8 mouse cellular contexts compared by ENCODE assay signal in genomic region chr17:88063980-88064346, GRCm38 (mm10). TPM values are rescaled to one million over a fixed set of nuclear protein-coding genes. Genes with fewer than 3 reads are reported as not detected.
DNase-seq lines count a peak whose midpoint lies in the region; ATAC-seq lines count a peak whose summit lies in the region.

No protein-coding gene starts in this region.

- H3K4me1 ChIP-seq in hindbrain, embryonic 15.5 days (replicated peaks): peaks cover 29% of the 10 kb centered on the region

- no peaks in the 10 kb centered on the region for H3K9me3 ChIP-seq in hindbrain, embryonic 15.5 days

- ATAC-seq in hindbrain, embryonic 15.5 days (ENCODE audit: low FRiP score, low read depth): no peak

- peak; percentile 80 for DNase-seq in ZHBTc4 (ENCODE audit: low read depth, low spot score)
- DNase-seq in cerebellum, postnatal 36 days: peak; percentile 64 to 68
- DNase-seq in gastrocnemius, adult 18-20 months (ENCODE audit: low spot score): peak; percentile 32
- DNase-seq in left cerebral cortex, adult 18-20 months (ENCODE audit: low spot score in 2 of 2): peak; percentile 49 to 72
- peak; percentile 77 for DNase-seq in lung, postnatal 36 days
- peak; percentile 65 for DNase-seq in right cerebral cortex, adult 18-20 months
- DNase-seq in urinary bladder, adult 2 months (ENCODE audit: low spot score): peak; percentile 48

- H3K4me2 ChIP-seq in hindbrain, embryonic 15.5 days: peak overlapping the region; percentile 73

- no peaks in the 10 kb centered on the region for H3K27me3 ChIP-seq in hindbrain, embryonic 15.5 days

- peak overlapping the region; percentile 96 for H3K4me3 ChIP-seq in hindbrain, embryonic 15.5 days

- WGBS in hindbrain, embryonic 15.5 days: under 1% methylated on average over 23 of the region's 23 CpGs

- peak overlapping the region; percentile 100 for H3K27ac ChIP-seq in hindbrain, embryonic 15.5 days (replicated peaks)

- no peaks in the 10 kb centered on the region for H3K36me3 ChIP-seq in hindbrain, embryonic 15.5 days

- H3K9ac ChIP-seq in hindbrain, embryonic 15.5 days: peak overlapping the region; percentile 99

RNA-seq across cellular contexts. Expression of gene Fbxo11, which starts 1.1 kb away (rescaled TPM):
- 10 to 100 TPM; 32.9 to 39.2 TPM for total RNA-seq in gastrocnemius, adult 18-20 months (2021)
- 31.5 and 33.0 TPM in 2 replicates for polyA plus RNA-seq in hindbrain, embryonic 15.5 days (2015; fragmentation: Nextera tagmentation; extraction: Ambion mirVana)
- total RNA-seq in left cerebral cortex, adult 18-20 months (2021): 100 to 1,000 TPM; 112 to 118 TPM
- polyA plus RNA-seq in urinary bladder, adult 2 months (2012; rRNA removed): 41.2 and 44.1 TPM in 2 replicates
